Mouse (Mus musculus) gastrocnemius, postnatal 10 days (tissue): ENCODE results near the gene Prrt3. TPM values are rescaled to one million over a fixed set of nuclear protein-coding genes. Genes with fewer than 3 reads are reported as not detected.

Experiments used
- DNase-seq: peaks from one replicate; pipeline ENCODE4 v3.0.0; 2021; ENCODE audit warnings: mixed read lengths
- microRNA-seq, 2 experiments: library from miRNA; unstranded; fragments of <30 nt; microRNA quantifications; one replicate each; pipeline ENCODE4 v1.2.0; 2021
- total RNA-seq, 2 experiments: library from RNA; stranded (reverse); gene quantifications; 2 replicates each; pipeline ENCODE4 v1.2.3; 2021

Gene Prrt3
- total RNA-seq, 2 experiments from 2014 or later, result 0.20 to 0.23 TPM

- no peak for DNase-seq
Observed at GRCm38 (mm10) chr6:113444207-113444965, 57.3 kb downstream of the Prrt3 start.

Small RNA genes within 50 kb of the gene (microRNA-seq; reads per million reads assigned to microRNA genes)
- gene Gm23365, result 0 reads per million in 2 experiments

Other genes starting within 250 kb of the Prrt3 start
- under 1 TPM in 1 of 2 experiments, not detected in 1; 0.23 TPM for gene Cpne9, start 219.6 kb downstream of the Prrt3 start, total RNA-seq
- 10 to 100 TPM; 13.7 to 18.2 TPM for gene Brpf1, start 194.8 kb downstream of the Prrt3 start, total RNA-seq
- gene Ogg1, start 175.0 kb downstream of the Prrt3 start, total RNA-seq, result 1 to 10 TPM; 8.1 to 8.2 TPM
- 10 to 100 TPM; 35.9 to 44.2 TPM for gene Camk1, start 157.9 kb downstream of the Prrt3 start, total RNA-seq
- gene Tada3, start 124.0 kb downstream of the Prrt3 start, total RNA-seq, result 10 to 100 TPM; 18.8 to 21.7 TPM
- gene Arpc4, start 123.8 kb downstream of the Prrt3 start, total RNA-seq, result 10 to 100 TPM; 86.3 to 94.5 TPM
- gene Ttll3, start 112.7 kb downstream of the Prrt3 start, total RNA-seq, result 1 to 10 TPM; 1.1 to 2.2 TPM
- 10 to 100 TPM; 10.0 to 11.3 TPM for gene Rpusd3, start 82.6 kb downstream of the Prrt3 start, total RNA-seq
- 1 to 10 TPM; 3.9 to 6.4 TPM for gene Cidec, start 66.2 kb downstream of the Prrt3 start, total RNA-seq
- gene Jagn1, start 59.4 kb downstream of the Prrt3 start, total RNA-seq, result 10 to 100 TPM; 27.9 to 32.7 TPM
- gene Il17re, start 43.4 kb downstream of the Prrt3 start, total RNA-seq, result under 1 TPM; 0.45 to 0.61 TPM
- gene Il17rc, start 30.5 kb downstream of the Prrt3 start, total RNA-seq, result 1 to 10 TPM; 5.9 to 9.1 TPM
- 10 to 100 TPM; 33.8 to 39.8 TPM for gene Creld1, start 18.6 kb downstream of the Prrt3 start, total RNA-seq
- 10 to 100 TPM; 52.1 to 55.1 TPM for gene Emc3, start 29.7 kb upstream of the Prrt3 start, total RNA-seq
- gene Fancd2, start 29.8 kb upstream of the Prrt3 start, total RNA-seq, result 1 to 10 TPM; 2.3 to 2.4 TPM
- not detected for gene Fancd2os, start 98.8 kb upstream of the Prrt3 start, total RNA-seq
- 10 to 100 TPM; 64.2 to 66.3 TPM for gene Brk1, start 102.8 kb upstream of the Prrt3 start, total RNA-seq
- gene Vhl, start 122.0 kb upstream of the Prrt3 start, total RNA-seq, result 10 to 100 TPM; 10.1 to 13.4 TPM
- gene Irak2, start 136.5 kb upstream of the Prrt3 start, total RNA-seq, result 1 to 10 TPM; 6.3 to 7.2 TPM
- 10 to 100 TPM; 36.1 to 37.8 TPM for gene Tatdn2, start 195.1 kb upstream of the Prrt3 start, total RNA-seq
- not detected for gene Ghrl, start 217.9 kb upstream of the Prrt3 start, total RNA-seq
- 10 to 100 TPM; 84.8 to 92.2 TPM for gene Sec13, start 238.8 kb upstream of the Prrt3 start, total RNA-seq